Mouse (Mus musculus) right cerebral cortex, postnatal 25 days (tissue): ENCODE results near the gene Mdga1.
A peak's percentile ranks its signal among the peaks of the same experiment; 100 is the strongest.

Experiments
- DNase-seq: peaks from one replicate; pipeline ENCODE4 v3.0.0; 2022

Mdga1 gene

GRCm38 (mm10) chr17:29918791-29919551 lies 50.9 kb downstream of the Mdga1 start:
- no peak for DNase-seq

GRCm38 (mm10) chr17:29916968-29917367 lies 52.9 kb downstream of the Mdga1 start:
- no peak for DNase-seq

- no peak for DNase-seq
Measured at GRCm38 (mm10) chr17:29915820-29916219, 54.1 kb downstream of the Mdga1 start.

- no peak for DNase-seq
Measured at GRCm38 (mm10) chr17:29913301-29913965, 56.5 kb downstream of the Mdga1 start.

GRCm38 (mm10) chr17:29912733-29913132 lies 57.2 kb downstream of the Mdga1 start:
- no peak for DNase-seq

GRCm38 (mm10) chr17:29909031-29909430 lies 60.9 kb downstream of the Mdga1 start:
- no peak for DNase-seq

- DNase-seq: no peak
Measured at GRCm38 (mm10) chr17:29904694-29905093, 65.2 kb downstream of the Mdga1 start.

GRCm38 (mm10) chr17:29902406-29903155 lies 67.3 kb downstream of the Mdga1 start:
- no peak for DNase-seq

GRCm38 (mm10) chr17:29900289-29900688 lies 69.6 kb downstream of the Mdga1 start:
- DNase-seq: no peak

GRCm38 (mm10) chr17:29896181-29897054 lies 73.5 kb downstream of the Mdga1 start:
- DNase-seq: no peak

GRCm38 (mm10) chr17:29895566-29895965 lies 74.3 kb downstream of the Mdga1 start:
- DNase-seq: no peak

GRCm38 (mm10) chr17:29894965-29895364 lies 74.9 kb downstream of the Mdga1 start:
- DNase-seq: no peak

- DNase-seq: no peak
Measured at GRCm38 (mm10) chr17:29890451-29891110, 79.3 kb downstream of the Mdga1 start.

GRCm38 (mm10) chr17:29888981-29889980 lies 80.6 kb downstream of the Mdga1 start:
- DNase-seq: peak; percentile 67

- peak; percentile 66 for DNase-seq
Measured at GRCm38 (mm10) chr17:29887881-29888826, 81.7 kb downstream of the Mdga1 start.

GRCm38 (mm10) chr17:29887271-29887880 lies 82.5 kb downstream of the Mdga1 start:
- peak; percentile 40 for DNase-seq

GRCm38 (mm10) chr17:29886655-29887251 lies 83.1 kb downstream of the Mdga1 start:
- DNase-seq: peak; percentile 62

GRCm38 (mm10) chr17:29886061-29886460 lies 83.8 kb downstream of the Mdga1 start:
- no peak for DNase-seq

GRCm38 (mm10) chr17:29884596-29884995 lies 85.3 kb downstream of the Mdga1 start:
- no peak for DNase-seq
